Mouse (Mus musculus): ENCODE data around the gene Gm17416. TPM values are rescaled to one million over a fixed set of nuclear protein-coding genes. Genes with fewer than 3 reads are reported as not detected.

Gene Gm17416
- polyA plus RNA-seq, 1 experiment, result not detected

GRCm38 (mm10) chr2:152586926-152587560 is 17.9 kb downstream of the Gm17416 start:
- Histone ChIP-seq H3K4me1 (ENCODE audit: control insufficient read depth, insufficient read depth, low read length) (no peaks in the 10 kb centered on the region), H3K4me3 (replicated peaks; ENCODE audit: insufficient read depth, low read depth, low read length) (no peak overlapping the region), H3K27ac (ENCODE audit: insufficient read depth, low read length) (no peak overlapping the region), H3K27me3 (ENCODE audit: control insufficient read depth, insufficient read depth, low read length) (no peaks in the 10 kb centered on the region)
- DNase-seq, result no peak
- WGBS, result 74% methylated on average over 4 of the region's 4 CpGs
- no peak for TF ChIP-seq POLR2A (IDR thresholded peaks at IDR 0.05; ENCODE audit: borderline replicate concordance, insufficient read depth, low read length)
- TF ChIP-seq CTCF (IDR thresholded peaks at IDR 0.05; ENCODE audit: borderline replicate concordance, insufficient read depth, low read depth, low read length), result peak; percentile 37; the same call in 1 of the 2 replicates

DNA sequence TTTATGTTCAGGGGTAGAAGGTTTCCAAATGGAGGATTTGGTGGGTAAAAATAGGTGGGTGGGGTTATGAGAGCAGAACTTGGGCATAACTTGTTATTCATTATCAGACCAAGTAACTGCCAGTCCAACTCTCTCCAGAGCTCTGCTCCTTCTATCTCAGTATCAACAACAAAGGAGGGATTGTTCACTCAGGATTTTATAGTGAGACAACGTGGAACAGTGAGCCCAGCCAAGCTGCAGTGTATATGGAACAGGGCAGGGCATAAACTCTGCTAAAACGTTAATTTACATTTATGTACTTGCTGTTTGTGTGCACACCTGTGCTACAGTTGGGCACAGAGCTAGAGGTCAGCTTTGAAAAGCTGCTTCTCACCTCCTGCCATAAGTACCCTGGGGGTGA is 19.3 kb downstream of the Gm17416 start:
- 46% methylated on average over 2 of the region's 2 CpGs for WGBS
- Histone ChIP-seq H3K4me3 (replicated peaks; ENCODE audit: insufficient read depth, low read depth, low read length) (no peak overlapping the region), H3K4me1 (ENCODE audit: control insufficient read depth, insufficient read depth, low read length) (no peaks in the 10 kb centered on the region), H3K27me3 (ENCODE audit: control insufficient read depth, insufficient read depth, low read length) (no peaks in the 10 kb centered on the region), H3K27ac (ENCODE audit: insufficient read depth, low read length) (no peak overlapping the region)
- TF ChIP-seq CTCF (IDR thresholded peaks at IDR 0.05; ENCODE audit: borderline replicate concordance, insufficient read depth, low read depth, low read length) (no peak), POLR2A (IDR thresholded peaks at IDR 0.05; ENCODE audit: borderline replicate concordance, insufficient read depth, low read length) (no peak)
- no peak for DNase-seq

DNA sequence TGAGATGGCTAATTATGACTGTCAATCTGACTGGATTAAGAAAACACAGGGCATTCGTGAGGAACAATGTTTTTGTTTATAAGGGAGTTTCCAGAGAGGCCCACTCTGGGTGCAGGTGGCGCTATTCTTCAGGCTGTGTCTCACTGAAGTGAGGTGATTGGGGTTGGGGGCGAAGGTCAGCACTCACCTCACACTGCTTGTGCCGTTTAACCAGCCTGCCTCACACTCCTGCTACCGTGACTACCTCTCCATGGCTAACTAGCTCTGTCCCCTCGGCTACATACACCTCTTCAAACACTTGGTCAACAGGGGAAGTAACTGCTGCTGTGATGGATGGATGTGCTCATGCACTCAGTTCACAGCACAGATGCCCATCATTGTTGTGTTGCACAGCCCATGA is 19.9 kb downstream of the Gm17416 start:
- no peak for TF ChIP-seq POLR2A (IDR thresholded peaks at IDR 0.05; ENCODE audit: borderline replicate concordance, insufficient read depth, low read length)
- TF ChIP-seq CTCF (IDR thresholded peaks at IDR 0.05; ENCODE audit: borderline replicate concordance, insufficient read depth, low read depth, low read length), result no peak
- no peak overlapping the region for H3K27ac ChIP-seq (ENCODE audit: insufficient read depth, low read length)
- no peak overlapping the region for H3K4me3 ChIP-seq (replicated peaks; ENCODE audit: insufficient read depth, low read depth, low read length)
- H3K4me1 ChIP-seq (ENCODE audit: control insufficient read depth, insufficient read depth, low read length), result no peaks in the 10 kb centered on the region
- 50% methylated on average over 6 of the region's 6 CpGs for WGBS
- no peak for DNase-seq
- no peaks in the 10 kb centered on the region for H3K27me3 ChIP-seq (ENCODE audit: control insufficient read depth, insufficient read depth, low read length)

DNA sequence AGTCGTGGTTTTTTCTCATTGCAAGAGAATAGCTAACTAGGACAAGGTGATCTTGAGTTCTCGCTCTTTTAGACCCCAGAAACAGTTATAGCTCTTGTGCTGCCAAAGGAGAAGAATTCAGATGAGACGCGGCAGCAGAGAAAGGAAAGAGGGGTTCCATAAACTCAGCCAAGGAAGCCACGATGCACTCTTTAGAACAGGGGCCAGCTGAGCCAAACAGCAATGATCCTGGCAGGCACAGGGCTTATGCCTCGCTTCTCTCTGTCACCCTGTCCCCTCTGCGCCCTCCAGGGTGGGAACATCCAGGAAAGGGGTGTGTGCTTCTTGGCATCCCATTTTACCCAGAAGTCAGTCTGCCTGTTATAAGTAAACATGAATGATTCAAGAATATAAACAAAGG is 30.2 kb downstream of the Gm17416 start, which contains the start of gene Defb45:
Gene Defb45, minus strand, starts transcription at position 101 of the 400 bp plus-strand sequence.
- no peak for DNase-seq
- no peak within 1 kb of the TSS for H3K27ac ChIP-seq (ENCODE audit: insufficient read depth, low read length)
- no peak for TF ChIP-seq CTCF (IDR thresholded peaks at IDR 0.05; ENCODE audit: borderline replicate concordance, insufficient read depth, low read depth, low read length)
- no peak for TF ChIP-seq POLR2A (IDR thresholded peaks at IDR 0.05; ENCODE audit: borderline replicate concordance, insufficient read depth, low read length)
- H3K4me3 ChIP-seq (replicated peaks; ENCODE audit: insufficient read depth, low read depth, low read length), result no peak within 1 kb of the TSS
- H3K27me3 ChIP-seq (ENCODE audit: control insufficient read depth, insufficient read depth, low read length), result no peaks in the 10 kb centered on the region
- H3K4me1 ChIP-seq (ENCODE audit: control insufficient read depth, insufficient read depth, low read length), result no peaks in the 10 kb centered on the region
- WGBS, result 42% methylated on average over 7 of the region's 7 CpGs

DNA sequence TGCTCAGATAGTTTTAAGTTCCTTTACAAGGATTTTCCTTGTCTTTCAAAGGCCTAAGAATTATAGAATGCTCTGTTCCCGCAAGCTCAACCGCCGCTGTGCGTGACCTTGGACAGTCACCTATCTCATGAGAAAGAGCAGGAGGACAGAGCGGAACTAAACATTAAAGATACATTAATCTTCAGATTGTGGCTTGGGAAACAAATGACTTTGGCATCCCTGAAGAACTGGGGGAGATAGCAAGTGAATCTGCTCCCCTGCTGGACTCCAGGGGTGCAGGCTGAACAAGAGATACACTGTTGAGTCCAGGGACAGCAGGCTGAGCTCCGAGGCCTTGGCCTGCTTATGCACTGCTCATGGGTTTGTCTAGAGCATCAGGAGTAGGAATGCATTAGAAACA is 30.9 kb downstream of the Gm17416 start:
- Histone ChIP-seq H3K4me3 (replicated peaks; ENCODE audit: insufficient read depth, low read depth, low read length) (no peak overlapping the region), H3K27ac (ENCODE audit: insufficient read depth, low read length) (no peak overlapping the region), H3K4me1 (ENCODE audit: control insufficient read depth, insufficient read depth, low read length) (no peaks in the 10 kb centered on the region), H3K27me3 (ENCODE audit: control insufficient read depth, insufficient read depth, low read length) (no peaks in the 10 kb centered on the region)
- 86% methylated on average over 6 of the region's 6 CpGs for WGBS
- TF ChIP-seq CTCF (IDR thresholded peaks at IDR 0.05; ENCODE audit: borderline replicate concordance, insufficient read depth, low read depth, low read length) (no peak), POLR2A (IDR thresholded peaks at IDR 0.05; ENCODE audit: borderline replicate concordance, insufficient read depth, low read length) (no peak)
- DNase-seq, result no peak

- Histone ChIP-seq H3K4me1 (ENCODE audit: control insufficient read depth, insufficient read depth, low read length) (no peaks in the 10 kb centered on the region), H3K27me3 (ENCODE audit: control insufficient read depth, insufficient read depth, low read length) (no peaks in the 10 kb centered on the region), H3K27ac (ENCODE audit: insufficient read depth, low read length) (no peak overlapping the region), H3K4me3 (replicated peaks; ENCODE audit: insufficient read depth, low read depth, low read length) (no peak overlapping the region)
- WGBS, result 75% methylated on average over 4 of the region's 4 CpGs
- no peak for DNase-seq
- TF ChIP-seq POLR2A (IDR thresholded peaks at IDR 0.05; ENCODE audit: borderline replicate concordance, insufficient read depth, low read length) (no peak), CTCF (IDR thresholded peaks at IDR 0.05; ENCODE audit: borderline replicate concordance, insufficient read depth, low read depth, low read length) (peak; percentile 24; the same call in 1 of the 2 replicates)
Observed at GRCm38 (mm10) chr2:152601275-152601960, 32.3 kb downstream of the Gm17416 start.

- no peaks in the 10 kb centered on the region for H3K4me1 ChIP-seq (ENCODE audit: control insufficient read depth, insufficient read depth, low read length)
- H3K27me3 ChIP-seq (ENCODE audit: control insufficient read depth, insufficient read depth, low read length), result no peaks in the 10 kb centered on the region
- no peak within 1 kb of the TSS for H3K4me3 ChIP-seq (replicated peaks; ENCODE audit: insufficient read depth, low read depth, low read length)
- TF ChIP-seq CTCF (IDR thresholded peaks at IDR 0.05; ENCODE audit: borderline replicate concordance, insufficient read depth, low read depth, low read length) (peak; percentile 38; the same call in 1 of the 2 replicates), POLR2A (IDR thresholded peaks at IDR 0.05; ENCODE audit: borderline replicate concordance, insufficient read depth, low read length) (no peak)
- peak in 1 of 2 experiments; percentile 23 for DNase-seq
- WGBS, result 77% methylated on average over 15 of the region's 15 CpGs
- H3K27ac ChIP-seq (ENCODE audit: insufficient read depth, low read length), result no peak within 1 kb of the TSS
Observed at GRCm38 (mm10) chr2:152604057-152604456, 34.9 kb downstream of the Gm17416 start, which contains the start of gene Defb36. TSS of gene Defb36 (plus strand) at chr2:152604327.

GRCm38 (mm10) chr2:152607746-152608145 is 38.6 kb downstream of the Gm17416 start:
- TF ChIP-seq POLR2A (IDR thresholded peaks at IDR 0.05; ENCODE audit: borderline replicate concordance, insufficient read depth, low read length) (no peak), CTCF (IDR thresholded peaks at IDR 0.05; ENCODE audit: borderline replicate concordance, insufficient read depth, low read depth, low read length) (no peak)
- Histone ChIP-seq H3K27me3 (ENCODE audit: control insufficient read depth, insufficient read depth, low read length) (no peaks in the 10 kb centered on the region), H3K27ac (ENCODE audit: insufficient read depth, low read length) (no peak overlapping the region), H3K4me3 (replicated peaks; ENCODE audit: insufficient read depth, low read depth, low read length) (no peak overlapping the region), H3K4me1 (ENCODE audit: control insufficient read depth, insufficient read depth, low read length) (no peaks in the 10 kb centered on the region)
- WGBS, result 79% methylated on average over 6 of the region's 6 CpGs
- no peak for DNase-seq
